Mouse (Mus musculus): Measurements from ENCODE around the gene Tbr1.
A peak's percentile ranks its signal among the peaks of the same experiment; 100 is the strongest.

Gene Tbr1

DNA sequence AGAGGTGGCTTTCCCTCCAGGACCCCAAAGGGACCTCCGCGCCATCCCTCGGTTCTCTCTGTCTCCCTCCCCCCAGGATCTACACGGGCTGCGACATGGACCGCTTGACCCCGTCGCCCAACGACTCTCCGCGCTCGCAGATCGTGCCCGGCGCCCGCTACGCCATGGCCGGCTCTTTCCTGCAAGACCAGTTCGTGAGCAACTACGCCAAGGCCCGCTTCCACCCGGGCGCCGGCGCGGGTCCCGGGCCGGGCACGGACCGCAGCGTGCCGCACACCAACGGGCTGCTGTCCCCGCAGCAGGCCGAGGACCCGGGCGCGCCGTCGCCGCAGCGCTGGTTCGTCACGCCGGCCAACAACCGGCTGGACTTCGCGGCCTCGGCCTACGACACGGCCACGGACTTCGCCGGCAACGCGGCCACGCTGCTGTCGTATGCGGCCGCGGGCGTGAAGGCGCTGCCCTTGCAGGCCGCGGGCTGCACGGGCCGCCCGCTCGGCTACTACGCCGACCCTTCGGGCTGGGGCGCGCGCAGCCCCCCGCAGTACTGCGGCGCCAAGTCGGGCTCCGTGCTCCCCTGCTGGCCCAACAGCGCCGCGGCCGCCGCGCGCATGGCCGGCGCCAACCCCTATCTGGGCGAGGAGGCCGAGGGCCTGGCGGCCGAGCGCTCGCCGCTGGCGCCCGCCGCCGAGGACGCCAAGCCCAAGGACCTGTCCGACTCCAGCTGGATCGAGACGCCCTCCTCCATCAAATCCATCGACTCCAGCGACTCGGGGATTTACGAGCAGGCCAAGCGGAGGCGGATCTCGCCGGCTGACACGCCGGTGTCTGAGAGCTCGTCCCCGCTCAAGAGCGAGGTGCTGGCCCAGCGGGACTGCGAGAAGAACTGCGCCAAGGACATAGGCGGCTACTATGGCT lies 9.0 kb downstream of the Tbr1 start:
- DNase-seq (ENCODE audit: low read depth), result peak; percentile 23

DNA sequence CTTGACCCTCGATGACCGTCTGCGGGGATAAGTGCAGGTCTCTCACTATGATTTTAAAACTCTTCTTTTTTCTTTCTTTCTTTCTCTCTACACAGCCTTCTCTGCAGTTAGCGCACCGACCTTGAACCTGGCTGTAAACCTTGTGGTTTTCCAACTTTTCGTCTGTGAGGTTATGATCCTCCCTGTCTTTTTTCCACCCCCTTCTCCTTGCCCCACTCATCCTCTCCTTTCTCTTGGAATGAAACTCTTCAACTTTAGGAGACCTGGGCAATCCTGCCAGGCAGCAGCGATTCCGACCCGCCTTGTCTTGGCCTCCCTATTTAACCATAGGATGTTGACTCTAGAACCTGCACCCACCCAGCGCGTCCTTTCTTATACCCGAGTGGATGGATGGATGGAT lies 9.8 kb downstream of the Tbr1 start:
- DNase-seq (ENCODE audit: low read depth), result peak; percentile 15

DNA sequence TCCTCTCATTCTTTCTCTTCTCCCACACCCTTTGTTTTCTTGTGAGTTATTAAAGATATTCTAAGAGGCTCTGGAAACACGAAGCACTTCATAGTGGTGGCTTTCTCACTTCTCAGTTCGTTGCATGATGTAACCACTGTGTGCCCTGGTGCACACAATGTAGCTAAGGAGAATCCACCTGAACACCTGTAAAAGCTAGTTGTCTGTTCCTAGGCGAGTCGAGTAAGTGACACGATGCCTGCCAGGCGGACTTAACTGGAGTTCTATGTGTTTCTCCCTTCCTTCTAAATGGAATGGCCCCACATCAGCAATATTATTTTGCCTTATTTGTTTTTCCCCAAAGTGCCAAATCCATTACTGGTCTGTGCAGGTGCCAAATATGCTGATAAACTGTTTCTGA lies 10.4 kb downstream of the Tbr1 start:
- DNase-seq (ENCODE audit: low read depth), result peak; percentile 14

DNA sequence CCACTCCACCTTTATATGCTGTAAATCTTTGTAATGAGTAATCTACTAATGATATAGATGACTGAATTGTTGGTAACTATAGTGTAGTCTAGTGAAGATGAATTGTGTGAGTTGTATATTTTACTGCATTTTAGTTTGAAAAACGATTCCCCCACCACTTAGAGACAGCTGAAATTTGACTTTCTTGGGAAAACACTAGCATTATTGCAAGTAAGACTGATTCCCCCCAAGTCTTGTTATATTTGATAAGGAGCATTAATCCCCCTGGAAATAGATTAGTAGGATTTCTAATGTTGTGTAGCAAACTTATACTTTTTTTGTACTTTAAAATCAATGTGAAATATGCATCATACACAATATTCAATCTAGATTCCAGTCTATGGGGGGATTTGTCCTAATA lies 10.8 kb downstream of the Tbr1 start:
- DNase-seq (ENCODE audit: low read depth), result no peak

DNA sequence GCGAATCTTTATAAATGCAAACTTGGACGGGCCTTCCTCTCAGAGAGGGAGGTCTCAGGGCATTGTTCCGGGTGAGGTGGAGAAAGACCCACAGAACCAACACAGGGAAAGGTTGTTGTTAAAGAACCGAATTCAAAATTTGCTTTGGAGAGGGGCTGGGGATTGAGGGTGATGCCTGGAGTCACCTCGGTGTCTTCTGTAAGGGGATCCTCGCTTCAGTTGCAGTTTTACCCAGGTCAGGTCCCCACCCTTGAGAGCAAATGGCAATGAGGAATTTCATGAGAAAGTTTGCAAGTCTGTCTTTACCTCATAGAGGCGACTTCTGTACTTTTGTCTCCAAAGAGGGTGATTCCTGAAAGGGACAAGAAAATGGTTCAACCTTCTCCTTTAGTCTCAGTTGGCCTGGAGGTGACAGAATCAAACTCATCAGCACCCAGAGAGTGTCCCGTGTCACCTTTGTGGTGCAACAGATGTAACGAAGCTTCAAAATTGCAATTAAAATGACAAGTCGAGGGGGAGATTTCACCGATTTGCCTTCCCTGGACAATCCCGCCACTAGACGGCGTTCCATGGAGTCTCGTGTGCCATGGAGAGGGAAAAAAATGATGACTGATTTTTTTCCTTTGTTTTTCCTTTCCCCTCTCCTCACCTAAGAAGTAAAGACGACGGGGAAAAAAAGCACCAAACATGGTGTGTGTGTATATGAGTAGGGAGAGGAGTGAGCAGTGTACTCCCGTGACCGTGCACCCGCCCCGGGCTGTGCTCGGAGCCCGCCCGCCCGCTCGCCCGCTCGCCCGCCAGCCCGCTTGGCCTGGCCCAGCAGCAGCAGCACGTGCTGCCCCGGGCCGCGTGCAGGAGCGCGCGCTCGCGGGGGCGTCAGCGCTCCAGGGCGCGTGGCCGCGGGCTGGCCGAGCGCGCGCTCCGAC lies 12.1 kb downstream of the Tbr1 start:
- DNase-seq (ENCODE audit: low read depth), result peak; percentile 10

DNA sequence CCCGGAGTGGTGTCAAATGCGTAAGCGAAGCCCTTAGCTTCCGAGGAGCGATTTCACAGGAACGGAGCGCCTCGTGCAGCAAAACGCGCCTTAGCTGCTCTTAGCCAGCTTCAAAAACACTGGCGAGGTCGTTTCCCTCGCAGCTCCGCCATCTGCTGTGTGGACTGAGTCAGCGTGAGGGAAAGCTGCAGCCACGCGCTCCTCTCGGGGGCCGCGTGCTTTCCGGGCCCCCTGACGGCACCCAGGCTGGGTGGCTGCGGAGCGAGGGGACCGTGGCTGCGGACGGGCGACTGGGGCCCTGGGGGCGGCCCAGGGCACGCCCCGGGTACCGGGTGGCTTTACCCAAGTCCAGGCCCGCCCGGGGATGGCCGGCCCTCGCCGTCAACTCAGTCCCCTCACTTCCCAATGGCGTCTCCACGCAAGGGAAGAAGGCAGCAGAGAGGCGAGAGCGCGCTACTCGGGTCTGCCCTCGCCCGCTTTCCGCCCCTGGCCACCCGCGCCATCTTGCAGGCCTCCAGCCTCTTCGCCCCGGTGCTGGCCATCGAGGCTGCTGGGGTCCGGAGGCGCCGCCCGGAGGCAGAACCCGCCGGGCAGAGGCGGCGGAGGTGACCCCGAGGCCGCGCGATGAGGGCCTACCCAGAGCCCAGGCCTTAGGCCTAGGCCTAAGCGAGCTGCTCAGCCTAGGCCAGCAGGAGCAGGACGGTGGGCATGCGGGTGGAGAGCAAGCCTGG lies 13.0 kb downstream of the Tbr1 start:
- DNase-seq (ENCODE audit: low read depth), result no peak

DNA sequence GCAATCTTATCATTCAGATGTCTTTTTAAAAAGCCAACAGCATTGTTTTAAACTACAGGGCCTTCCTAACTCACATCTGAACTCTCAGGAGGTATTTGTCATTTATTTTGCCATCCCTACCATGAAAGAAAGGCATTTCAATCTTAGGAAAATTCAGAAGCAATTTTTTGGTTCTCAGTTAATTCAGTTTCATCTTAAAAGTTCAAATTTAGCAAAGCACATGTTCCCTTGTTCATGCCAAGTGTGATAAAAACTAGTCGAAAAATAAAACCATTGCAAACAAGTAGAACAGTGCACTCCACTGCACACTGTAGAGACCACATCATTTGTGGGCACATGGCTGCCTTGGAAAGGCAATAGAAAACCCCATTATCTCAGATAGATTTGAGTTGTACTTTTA lies 15.5 kb downstream of the Tbr1 start:
- DNase-seq (ENCODE audit: low read depth), result no peak

DNA sequence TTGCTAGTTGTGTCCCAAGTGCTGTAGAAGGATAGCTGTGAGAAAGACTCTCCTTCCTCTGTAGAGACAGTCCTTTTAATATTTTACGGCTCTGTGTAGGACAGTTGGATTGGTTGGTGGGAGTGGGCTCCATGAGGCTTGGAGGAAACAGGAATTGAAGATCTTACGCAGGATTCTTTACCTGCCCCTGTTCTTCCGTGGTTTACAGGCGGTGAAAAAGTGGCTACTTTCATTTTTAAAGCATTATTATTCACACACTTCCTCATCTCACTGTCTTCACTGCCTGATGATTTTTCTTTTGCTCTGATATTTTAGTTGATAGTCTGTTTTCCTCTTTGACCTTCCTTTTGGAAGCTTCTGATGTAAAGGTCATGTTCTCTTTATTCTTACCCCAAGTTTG lies 17.5 kb downstream of the Tbr1 start:
- DNase-seq (ENCODE audit: low read depth), result no peak

DNA sequence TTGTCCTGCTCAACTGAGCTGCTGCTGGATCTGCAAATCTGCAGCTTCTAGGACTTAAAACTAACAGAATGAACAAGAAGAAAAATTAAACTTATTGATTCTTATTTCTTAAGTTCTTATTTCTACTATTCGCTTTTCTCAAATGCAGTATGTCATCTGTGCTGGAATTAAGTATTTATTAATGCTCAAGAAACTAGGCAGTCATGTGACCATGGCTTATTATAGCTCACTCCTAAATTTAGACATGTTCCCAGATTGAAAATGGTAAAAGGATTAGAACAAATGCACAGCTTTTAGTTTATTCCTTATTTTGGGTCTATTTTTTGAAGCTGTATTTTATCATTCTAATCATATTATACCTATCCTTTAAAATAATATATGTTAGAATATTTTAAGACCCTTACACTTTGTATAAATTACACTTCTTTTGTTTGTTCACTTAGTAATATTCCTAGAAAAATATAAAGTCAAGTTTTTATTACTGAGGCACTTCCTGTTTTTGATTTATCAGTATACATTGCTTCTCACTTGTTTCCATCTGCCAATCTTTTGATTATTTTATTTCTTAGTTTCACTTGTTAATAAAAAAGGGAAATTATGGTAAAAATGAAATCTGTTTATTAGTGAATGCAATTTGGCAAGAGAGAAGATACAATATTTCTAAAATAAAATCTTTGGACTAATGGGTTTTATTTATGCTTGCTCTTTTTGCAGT lies 20.9 kb downstream of the Tbr1 start:
- no peak for DNase-seq (ENCODE audit: low read depth)

DNA sequence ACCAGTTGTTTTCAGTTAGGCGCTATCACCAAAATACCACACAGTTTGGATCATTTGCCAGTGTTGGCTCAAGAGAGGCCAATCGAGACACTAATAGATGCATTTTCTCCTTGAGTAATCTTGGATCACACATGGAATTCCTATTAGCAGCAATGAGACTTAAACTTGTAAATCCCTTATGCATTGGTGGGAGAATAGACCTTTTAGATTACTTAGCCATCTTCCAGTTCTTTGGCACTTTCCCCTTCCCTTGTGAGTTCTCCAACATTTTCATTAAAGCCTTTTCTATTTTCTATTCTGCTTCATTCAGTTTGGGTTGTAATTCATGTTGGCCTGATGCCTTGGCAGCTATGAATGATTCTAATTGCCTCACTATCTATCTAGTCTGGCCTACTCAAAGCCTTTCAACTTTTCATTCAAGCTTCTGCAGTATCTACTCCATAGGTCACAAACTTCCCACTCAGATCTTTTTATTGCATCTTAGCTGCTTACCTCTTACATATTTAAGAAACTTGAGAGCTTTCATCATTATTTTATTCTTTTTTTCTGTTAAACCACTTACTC lies 34.6 kb downstream of the Tbr1 start:
- DNase-seq (ENCODE audit: low read depth), result no peak

Measured in naive thymus-derived CD4-positive, alpha-beta T cell, adult 2 months (primary cell).